Mouse (Mus musculus): ENCODE data around the gene Zmiz1.

Gene Zmiz1

DNA sequence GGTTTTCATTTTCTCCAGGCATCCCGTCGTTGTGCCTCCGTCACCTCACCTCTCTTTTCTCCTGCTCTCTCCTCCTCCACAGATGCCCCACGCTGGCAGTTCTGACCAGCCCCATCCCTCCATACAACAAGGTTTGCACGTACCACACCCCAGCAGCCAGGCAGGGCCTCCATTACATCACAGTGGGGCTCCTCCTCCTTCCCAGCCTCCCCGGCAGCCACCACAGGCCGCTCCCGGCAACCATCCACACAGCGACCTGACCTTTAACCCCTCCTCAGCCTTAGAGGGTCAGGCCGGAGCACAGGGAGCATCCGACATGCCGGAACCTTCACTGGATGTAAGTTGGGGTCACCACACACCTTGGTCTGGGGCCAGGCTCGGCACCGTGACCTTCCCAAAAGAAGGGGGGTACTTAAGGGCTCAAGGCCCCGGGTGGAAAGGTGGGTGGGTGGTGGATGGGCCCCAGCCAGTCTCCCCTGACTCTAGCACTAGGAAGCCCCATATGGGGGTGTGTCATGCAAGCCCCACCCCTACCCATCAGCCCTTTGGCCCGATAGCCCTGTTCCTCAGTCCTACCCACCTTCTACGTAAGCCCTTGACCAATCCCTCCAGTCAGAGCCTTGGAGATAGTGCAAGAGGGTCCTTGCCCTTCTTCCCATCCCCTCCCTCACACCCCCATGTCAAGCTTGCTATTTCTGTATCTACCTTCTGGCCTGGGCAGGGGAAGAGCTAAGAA lies 202.4 kb downstream of the Zmiz1 start:
- no peak for ATAC-seq (ENCODE audit: insufficient number of reproducible peaks, low FRiP score, low TSS enrichment)

DNA sequence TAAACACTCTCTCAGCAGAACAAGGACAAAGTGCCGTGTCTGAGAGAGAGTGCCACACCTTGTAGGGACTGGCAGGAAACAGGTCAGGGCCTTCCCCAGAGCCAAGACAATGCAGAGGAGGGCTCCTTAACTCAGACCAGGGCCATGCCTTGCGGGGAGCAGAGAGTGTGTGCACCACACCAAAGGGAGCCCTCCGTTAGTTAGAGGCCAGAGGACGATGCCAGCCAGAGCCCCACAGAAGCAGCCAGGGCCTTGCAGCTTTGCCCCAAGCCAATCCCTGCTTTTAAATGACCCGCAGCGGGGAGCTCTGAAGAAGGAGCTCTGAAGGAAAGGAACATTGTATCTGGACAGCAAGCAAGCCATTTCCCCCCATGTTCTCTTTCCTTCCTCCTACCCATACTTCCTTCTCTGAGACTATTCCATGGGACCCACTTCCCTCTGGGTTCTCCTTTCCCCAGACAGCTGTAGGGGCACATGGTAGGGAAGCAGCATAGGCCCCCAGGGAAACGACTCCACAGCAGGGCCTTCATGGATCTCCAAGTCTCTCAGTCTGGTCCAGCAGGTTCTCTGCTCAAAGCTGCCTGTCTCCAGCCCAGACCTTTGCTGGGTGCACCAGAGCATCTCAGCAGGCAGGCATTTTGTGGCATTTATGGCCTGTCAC lies 204.8 kb downstream of the Zmiz1 start:
- ATAC-seq (ENCODE audit: insufficient number of reproducible peaks, low FRiP score, low TSS enrichment) = no peak

DNA sequence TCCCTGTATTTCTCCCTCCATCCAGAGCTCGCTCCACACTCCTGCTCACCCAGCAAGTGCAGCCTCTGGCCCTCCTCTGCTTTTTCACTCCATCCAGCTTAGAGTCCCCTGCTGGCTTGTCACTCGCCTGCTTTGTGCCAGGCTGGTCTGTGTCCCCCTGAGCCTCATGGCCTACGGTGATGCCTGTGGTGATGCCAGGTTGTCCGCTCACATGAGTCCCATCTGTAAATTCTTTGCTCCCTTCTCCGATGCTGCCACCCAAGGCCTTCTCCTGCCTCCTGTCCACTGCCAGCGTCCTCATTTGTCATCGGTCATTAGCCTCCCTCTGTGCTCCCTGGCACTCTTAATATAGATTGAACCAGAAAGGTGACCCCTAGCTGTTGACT lies 205.3 kb downstream of the Zmiz1 start:
- ATAC-seq (ENCODE audit: insufficient number of reproducible peaks, low FRiP score, low TSS enrichment) = no peak

DNA sequence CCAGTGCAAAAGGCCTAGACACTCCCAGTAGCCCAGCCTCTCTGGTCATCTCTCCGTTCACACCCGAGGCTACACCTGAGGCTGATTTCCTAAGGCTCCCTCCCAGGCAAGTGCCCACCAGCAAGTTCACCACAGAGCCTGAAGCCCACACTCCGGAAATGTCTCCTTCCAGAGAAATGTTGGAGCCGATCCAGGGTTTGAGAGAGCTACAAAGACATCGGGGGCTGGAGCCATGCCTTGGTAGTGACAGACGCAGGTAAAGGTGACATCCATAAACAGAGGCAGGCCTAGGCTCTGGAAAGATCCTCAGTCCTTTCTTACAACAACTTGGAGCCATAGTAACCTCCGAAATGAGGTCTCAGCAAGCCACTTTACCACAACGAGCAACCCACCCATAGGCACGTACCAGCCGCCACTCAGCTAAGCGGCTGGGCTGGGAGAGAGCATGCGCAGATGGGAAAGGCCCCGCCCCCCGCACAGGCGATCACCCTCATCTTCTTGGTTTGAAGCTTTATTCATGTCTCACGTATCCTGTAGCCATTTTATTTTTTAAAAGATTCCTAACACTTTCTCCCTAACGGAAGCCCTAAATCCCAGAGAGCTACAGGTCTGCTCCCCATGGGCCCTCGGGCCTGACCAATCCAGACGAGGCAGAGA lies 206.5 kb downstream of the Zmiz1 start:
- ATAC-seq (ENCODE audit: insufficient number of reproducible peaks, low FRiP score, low TSS enrichment) = no peak

DNA sequence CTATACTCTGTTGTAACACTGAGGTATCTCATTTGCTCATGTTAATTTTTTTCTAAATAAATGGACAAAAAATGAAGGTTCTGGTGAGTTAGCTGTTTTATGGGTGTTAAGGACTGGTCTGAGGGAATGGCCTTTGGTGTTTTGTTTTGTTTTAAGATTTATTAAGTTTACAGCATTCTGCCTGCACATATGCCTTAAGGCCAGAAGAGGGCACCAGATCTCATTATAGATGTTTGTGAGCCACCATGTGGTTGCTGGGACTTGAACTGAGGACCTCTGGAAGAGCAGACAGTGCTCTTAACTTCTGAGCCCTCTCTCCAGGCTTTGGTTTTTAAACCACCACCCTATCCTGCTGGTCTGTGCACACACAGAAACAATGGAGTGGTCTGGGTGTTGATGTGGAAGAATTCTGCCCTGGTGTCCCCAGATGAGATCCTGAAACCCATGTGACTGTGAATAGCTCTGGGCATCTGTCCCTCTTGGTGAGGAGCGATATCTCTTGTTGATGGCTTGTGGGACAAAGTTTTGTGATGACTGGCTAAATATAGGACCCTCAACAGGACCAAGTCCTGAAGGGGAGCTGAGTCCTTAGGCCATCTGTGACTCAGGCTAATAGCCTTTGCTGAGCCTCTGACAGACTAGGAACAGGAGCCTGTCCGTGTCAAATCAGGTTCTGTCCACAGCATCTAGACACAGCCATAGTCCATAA lies 207.8 kb downstream of the Zmiz1 start:
- no peak for ATAC-seq (ENCODE audit: insufficient number of reproducible peaks, low FRiP score, low TSS enrichment)

DNA sequence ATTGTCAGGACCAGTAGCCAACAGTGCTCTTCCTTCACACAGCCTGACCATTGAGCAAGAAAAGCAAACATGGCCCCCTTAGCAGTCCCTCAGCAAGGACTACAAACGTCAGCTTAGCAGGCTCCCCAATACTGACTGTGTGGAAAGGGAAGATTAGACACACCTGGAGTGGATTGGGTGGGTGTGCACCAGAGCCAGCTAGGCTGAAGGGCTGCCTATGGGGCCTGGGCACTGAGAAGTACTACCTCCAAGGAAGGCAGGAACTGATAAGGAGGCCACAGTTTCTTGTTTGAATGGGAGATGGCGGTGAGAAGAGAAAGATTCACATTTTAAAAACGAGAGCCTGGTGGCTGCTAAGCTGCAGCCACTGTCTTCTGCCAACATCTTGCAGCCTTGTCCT lies 208.6 kb downstream of the Zmiz1 start:
- no peak for ATAC-seq (ENCODE audit: insufficient number of reproducible peaks, low FRiP score, low TSS enrichment)

DNA sequence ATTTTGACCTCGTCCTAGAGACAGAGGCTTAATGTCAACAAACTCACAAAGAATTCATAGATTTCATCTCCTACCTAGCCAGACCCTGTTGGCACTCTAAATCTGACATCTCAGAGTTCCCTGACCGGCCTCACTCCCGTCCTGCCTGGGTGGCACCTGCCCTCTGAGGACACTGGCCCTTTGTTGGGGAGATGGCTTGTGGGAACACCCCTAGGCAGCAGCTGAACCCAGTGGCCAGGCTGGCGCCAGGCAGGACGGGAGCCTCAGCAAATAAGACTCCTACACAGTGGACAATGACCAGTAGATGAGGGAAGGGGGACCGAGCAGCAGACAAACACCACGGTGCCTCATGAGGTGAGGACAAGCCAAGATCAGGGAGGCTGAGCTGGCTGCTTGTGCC lies 220.6 kb downstream of the Zmiz1 start:
- no peak for ATAC-seq (ENCODE audit: insufficient number of reproducible peaks, low FRiP score, low TSS enrichment)

DNA sequence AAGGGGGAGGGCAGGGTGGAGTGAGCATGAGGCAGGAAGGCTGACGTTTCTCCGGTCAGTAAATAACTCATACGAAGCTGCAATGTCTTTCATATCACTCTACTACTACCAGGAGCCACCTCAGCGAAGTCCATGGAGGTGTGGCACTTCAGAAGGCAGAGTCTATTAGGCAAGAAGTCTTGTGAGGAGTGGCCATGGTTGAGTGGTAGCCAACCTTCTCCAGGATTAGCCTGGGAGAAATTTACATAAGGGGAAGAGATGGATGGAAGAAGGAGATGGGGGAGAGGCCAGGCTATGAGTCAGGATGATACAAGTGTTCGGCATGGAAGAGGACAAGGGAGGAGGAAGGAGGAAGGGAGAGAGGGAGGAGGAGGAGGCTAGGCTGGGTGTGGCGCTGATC lies 223.0 kb downstream of the Zmiz1 start:
- ATAC-seq (ENCODE audit: insufficient number of reproducible peaks, low FRiP score, low TSS enrichment) = no peak

DNA sequence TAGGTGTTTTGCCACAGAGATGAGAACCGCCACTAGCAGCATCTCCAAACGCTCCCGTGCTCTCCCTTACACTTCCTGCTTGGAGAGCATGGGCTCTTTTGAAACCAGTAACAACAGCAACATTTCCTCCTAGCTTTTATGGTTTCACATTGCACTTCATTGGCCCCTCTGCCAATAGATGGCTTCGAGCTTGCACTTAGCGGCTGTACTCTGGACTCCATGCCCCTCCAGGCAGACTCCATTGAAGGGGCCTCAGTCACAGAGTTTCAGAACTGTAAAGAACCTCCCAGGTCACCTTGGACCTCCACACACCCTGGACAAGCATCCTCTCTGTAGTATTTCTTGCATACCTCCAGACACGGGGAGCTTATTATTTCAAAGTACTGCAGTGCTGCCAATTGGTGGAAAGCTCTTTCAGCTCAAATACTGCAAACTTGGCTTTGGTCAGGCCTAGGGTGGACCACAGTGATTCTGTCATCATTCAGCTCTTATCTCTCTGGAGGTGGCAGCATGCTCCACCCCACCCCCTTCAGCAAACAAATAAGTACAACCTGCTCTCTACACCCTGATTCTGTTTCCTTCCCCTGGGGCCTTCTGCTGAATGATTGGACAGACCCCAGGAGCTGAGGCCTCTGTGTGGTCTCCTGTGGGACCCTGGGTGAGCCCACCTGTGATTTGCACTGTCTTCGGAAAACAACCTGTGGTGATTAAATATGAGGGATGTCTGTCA lies 227.4 kb downstream of the Zmiz1 start:
- no peak for ATAC-seq (ENCODE audit: insufficient number of reproducible peaks, low FRiP score, low TSS enrichment)

DNA sequence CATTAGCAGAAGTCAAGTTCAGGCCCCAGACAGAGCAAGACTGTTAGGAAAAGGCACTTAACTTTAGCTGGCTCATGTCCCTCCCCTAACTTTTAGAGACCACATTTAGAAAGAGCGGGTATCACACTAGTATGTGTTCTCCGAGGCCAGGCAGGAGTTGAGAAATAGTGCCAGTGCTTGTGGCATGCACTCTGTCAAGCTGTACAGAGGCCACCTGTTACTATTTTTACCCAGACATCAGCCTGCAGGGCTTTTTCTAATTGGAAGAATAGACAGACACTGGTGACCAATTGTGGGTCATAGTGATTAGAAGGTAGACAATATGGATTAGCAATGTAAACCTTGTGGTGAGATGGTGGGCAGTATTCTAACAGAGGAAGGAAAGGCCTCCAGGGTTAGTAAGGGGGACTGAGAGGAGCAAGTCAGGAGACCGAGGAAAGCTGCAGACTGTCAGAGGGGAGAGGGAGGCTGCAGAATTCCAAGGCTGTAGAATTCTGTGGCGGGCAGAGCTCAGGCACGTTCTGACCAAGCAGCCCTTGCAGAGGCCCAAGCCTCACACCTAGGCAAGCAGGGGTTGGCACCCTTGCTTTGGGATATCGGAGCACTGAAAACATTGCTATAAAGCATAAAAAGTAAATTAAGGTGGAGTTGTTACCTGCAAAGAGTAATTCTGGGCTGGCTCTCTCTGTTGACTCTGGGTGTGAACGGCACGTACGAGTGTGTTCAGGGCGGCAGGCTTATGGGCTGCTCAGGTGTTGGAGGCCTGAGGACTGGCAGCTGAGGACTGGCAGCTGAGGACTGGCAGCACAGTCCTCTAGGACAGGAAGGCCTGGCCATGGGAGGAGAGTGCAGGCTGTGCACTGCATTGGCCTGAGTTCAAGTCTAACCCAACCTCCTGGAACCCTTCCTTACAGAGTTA lies 228.3 kb downstream of the Zmiz1 start:
- ATAC-seq (ENCODE audit: insufficient number of reproducible peaks, low FRiP score, low TSS enrichment) = no peak

DNA sequence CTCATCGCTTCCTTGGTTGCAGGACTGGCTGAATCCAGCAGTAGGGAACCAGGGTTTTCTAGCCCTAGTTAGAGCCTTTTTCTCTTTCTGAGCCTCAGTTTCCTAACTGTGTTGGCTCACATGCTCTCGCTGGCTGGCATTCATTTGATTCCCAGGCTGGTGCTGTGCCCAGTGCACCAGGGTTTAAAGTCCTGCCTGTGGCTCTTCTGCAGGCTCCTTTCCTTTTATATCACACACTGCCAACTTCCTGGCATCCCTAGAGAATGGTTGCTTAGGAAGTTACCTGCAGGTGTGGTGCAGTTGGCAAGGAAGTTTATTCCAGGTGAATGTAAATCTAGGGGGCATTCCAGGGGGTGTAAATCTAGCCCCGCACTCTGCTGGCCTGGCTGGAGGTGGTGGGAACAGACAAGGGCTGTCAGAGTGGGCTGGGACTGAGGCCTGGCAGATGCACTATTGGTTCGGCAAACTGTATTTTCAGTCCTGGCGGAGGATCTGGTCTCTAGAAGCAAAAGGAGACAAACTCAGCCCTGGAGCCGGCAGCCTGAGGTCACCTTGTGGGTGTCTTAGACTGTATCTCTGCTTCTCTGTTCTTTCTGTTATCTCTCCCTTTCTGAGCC lies 234.4 kb downstream of the Zmiz1 start:
- ATAC-seq (ENCODE audit: insufficient number of reproducible peaks, low FRiP score, low TSS enrichment) = no peak; the same call in none of the 2 replicates

DNA sequence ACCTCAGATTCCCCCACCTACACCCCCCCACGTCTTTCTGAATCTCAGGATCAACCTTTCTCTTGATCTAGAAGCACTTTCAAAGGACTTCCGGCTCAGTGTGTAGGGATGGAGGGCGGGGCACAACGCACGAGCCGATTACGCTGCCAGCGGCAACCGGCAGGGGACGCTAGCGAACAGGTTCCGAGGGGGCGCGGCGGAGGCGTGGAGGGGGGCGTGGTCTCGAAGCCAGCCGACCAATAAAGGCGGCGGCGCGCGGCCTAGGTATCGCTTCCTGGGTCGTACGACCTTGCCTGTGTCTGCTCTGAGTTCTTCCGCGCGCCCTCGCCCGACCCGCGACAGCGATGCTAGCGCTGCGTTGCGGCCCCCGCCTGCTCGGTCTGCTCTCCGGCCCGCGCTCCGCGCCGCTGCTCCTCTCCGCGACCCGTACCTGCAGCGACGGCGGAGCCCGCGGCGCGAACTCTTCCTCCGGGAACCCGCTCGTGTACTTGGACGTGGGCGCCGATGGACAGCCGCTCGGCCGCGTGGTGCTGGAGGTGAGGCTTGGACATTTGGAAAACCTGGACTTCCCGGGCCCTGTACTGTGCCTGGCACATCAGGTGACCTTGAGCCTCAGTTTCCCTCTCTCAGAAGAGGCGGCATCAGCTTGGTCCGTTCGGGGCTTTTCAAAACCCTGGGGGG lies 235.0 kb downstream of the Zmiz1 start, which contains the start of gene Ppif:
TSS of gene Ppif (plus strand) at position 267 of the 681 bp plus-strand sequence.
- ATAC-seq (ENCODE audit: insufficient number of reproducible peaks, low FRiP score, low TSS enrichment) = peak; percentile 92

DNA sequence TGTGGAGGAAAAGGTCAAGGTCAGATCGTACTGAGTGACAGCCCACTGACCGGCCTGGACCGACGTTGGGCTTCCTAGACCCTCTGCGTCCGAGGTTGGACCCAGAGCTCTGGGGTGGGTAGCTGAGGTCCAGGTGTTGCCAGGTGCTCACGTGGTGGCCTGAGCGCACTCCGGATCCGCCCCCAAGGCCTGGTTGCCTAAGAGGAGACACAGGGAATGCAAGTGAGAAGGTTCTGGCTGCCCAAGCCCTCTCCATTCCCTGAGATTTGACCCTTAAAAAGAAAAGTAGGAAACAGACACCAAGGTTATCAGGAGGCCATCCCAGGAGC lies 235.5 kb downstream of the Zmiz1 start:
- ATAC-seq (ENCODE audit: insufficient number of reproducible peaks, low FRiP score, low TSS enrichment) = 0 out of 2 replicates have a peak, but pooled peaks have one; percentile 1

DNA sequence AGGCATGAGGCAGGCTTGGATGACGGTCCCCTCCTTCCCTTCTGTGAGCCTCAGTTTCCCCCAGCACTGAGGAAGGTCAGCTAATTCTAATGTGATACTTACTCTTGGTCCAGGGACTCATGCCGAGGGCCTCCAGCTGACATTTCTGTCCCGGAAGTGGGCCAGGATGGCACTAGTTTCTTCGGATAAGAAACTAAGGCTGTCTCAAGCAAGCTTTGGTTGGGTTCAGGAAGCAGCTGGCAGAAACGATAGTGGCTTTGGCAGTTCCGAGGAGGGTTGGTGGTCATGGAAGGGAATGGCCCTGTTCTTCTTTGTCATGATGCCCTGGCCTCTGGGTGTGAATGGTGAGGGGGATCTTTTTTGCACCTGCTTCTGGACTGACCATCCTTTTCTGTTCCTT lies 236.1 kb downstream of the Zmiz1 start:
- no peak for ATAC-seq (ENCODE audit: insufficient number of reproducible peaks, low FRiP score, low TSS enrichment)

DNA sequence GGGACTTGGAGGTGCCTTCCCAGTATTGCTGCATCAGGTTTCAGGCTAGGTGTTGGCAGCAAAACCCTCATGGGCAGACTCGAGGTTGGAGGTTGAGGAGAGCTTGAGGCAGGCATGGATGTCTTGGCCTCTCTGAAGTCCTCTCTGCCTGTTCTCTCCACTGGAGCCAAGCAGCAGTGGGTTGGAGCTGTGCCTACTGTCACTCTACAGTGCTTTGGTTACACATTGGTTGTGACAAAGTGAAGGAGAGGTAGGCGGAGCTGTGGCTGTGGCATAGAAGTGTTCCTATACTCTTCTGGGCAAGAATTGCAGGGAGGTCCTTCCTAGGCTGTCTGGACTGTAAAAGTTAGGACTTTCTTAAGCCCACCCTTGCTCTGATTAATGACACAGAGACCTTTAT lies 237.4 kb downstream of the Zmiz1 start:
- no peak for ATAC-seq (ENCODE audit: insufficient number of reproducible peaks, low FRiP score, low TSS enrichment)

DNA sequence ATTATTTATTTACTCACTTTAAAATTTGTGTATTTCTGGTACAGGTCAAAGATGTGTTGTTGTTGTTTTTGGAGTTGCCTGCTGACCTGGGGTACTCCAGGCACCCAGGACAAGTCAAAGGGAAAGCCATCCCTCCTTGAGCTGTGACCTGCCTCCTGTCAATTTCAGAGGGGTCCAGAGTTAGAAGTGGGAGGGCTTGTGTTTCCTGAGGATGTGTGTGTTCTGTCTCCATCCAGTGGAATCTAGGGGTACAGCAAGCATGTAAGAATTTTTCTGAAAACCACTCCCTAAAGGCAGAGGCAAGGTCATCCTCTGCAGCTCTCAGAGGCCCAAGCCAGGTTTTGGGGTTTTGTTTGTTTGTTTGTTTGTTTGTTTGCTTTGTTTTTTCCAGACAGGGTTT lies 243.0 kb downstream of the Zmiz1 start:
- no peak for ATAC-seq (ENCODE audit: insufficient number of reproducible peaks, low FRiP score, low TSS enrichment)

DNA sequence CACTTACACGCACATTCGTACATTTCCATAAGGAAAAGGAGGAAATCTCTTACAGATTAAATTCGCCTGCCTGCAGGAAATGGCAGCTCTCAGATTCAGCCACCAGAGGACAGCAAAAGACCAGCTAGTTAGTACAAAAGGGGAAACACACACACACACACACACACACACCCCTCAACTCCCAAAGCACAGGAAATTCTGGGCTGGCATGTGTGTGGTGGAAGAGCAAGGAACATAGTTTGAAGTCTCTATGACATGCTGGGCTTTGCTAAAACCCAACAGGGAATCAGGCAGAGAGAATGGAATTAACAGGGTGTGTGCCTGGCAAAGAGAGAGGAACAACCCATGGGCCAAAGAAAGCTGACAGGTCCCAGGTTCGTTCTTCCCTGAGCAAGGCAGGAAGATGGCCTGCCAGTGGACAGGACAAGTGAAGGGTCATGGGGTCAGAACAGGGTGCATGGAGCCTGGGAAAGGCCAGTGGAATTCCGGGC lies 248.8 kb downstream of the Zmiz1 start:
- ATAC-seq (ENCODE audit: insufficient number of reproducible peaks, low FRiP score, low TSS enrichment) = no peak

DNA sequence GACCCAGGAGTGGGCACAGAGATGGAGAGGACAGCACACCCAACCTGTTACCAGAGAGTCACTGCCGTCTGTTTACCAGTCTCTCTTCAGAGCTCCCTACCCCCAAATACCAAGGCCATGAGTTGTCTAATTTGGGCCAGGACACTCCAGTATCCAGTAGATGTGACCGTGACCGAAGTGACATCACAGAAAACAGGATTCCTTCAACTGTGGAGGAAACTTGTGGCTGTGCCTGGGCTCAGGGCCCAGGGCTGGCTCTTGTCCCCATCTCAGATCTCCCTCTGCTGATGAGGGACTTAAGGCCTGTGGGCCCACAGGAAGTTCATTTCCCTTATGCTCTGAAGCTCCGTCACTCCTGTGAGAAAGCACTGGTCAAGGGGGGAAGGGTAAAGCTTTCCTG lies 249.5 kb downstream of the Zmiz1 start:
- no peak for ATAC-seq (ENCODE audit: insufficient number of reproducible peaks, low FRiP score, low TSS enrichment)

Data from cerebellum, adult (tissue).